Comparison of ENCODE assay signal across 17 mouse cellular contexts in genomic region chr1:177367864-177368610, GRCm38 (mm10).
DNase-seq lines count a peak whose midpoint lies in the region; ATAC-seq lines count a peak whose summit lies in the region.
"Had no signal": no experiment of that assay in that cellular context is flagged by ENCODE, and none has a peak within 500 bp of the region (broad histone marks: within the 10 kb centered on the region; RNA-seq: fewer than 3 reads in every experiment).

No protein-coding gene starts in this region.

- ATAC-seq in granulocyte monocyte progenitor cell, adult 5-6 weeks (replicated peaks; ENCODE audit: poor library complexity, severe bottlenecking): peak; percentile 96
- ATAC-seq in monocyte, adult 5-6 weeks (replicated peaks; ENCODE audit: insufficient number of reproducible peaks, low FRiP score, low TSS enrichment, poor library complexity, severe bottlenecking): 0 out of 2 replicates have a peak, but pooled peaks have one; percentile 17
- ATAC-seq: forebrain, embryonic 15.5 days; hindbrain, embryonic 16.5 days; inflammation-experienced regulatory T-cells, adult 6 months; intestine, postnatal 0 days had no signal

- peak; percentile 83 for DNase-seq in heart, adult 11 months
- no peak for DNase-seq in heart, adult 8-10 months (ENCODE audit: low spot score)
- DNase-seq in 416B (ENCODE audit: low read depth): peak; percentile 43
- no peak for DNase-seq in cerebellum, adult 11 months
- no peak for DNase-seq in kidney, postnatal 4 days
- DNase-seq: adrenal gland, postnatal 10 days; cerebellum, adult 11-12 months; cerebellum, adult 9-10 months; cerebellum, postnatal 25 days; gastrocnemius, postnatal 36 days; heart, adult 2 months had no signal

Comparison
In these comparisons a context has a peak if more than half of its experiments do, and no peak if none do; other contexts are left out.
1. DNase-seq: peak in heart, adult 11 months (single experiment) and 416B (single experiment); none in heart, adult 8-10 months (single experiment), cerebellum, adult 11 months (single experiment) and kidney, postnatal 4 days (0 of 2).